Comparison of ENCODE assay signal across 21 mouse cellular contexts in the genomic region with DNA sequence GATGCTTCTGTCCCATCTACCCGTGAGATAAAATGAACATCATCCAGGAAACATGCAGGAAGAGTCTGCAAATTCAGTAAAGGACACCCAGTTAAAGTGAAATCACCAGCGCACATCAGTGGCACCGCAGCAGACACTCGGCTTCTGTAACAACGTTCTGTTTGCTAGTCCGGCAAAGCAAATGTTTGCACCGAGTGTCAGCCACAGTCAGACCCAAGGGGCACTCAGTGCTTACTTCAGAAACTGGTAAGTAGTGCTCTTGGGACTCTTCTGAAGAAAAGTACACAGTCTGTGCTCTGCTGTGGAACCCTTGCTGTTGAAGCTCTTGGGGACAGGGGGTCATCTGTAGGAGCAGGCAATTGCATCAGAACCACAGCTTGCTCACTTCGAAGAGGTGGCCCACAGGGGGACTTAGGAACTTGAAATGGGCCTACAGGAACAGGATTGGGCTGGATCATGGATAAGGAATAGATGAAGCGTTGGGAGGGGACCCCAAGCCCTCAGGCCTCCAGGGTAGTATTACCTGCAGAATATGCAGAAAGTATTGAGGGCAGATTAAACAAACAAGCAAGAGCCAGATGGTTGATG. TPM values are rescaled to one million over a fixed set of nuclear protein-coding genes. Genes with fewer than 3 reads are reported as not detected.
DNase-seq lines count a peak whose midpoint lies in the region; ATAC-seq lines count a peak whose summit lies in the region.
"Had no signal": no experiment of that assay in that cellular context is flagged by ENCODE, and none has a peak within 500 bp of the region (broad histone marks: within the 10 kb centered on the region; RNA-seq: fewer than 3 reads in every experiment).

No protein-coding gene starts in this region.

- WGBS in intestine, embryonic 15.5 days: 33% methylated on average over 9 of the region's 9 CpGs

- no peak overlapping the region for H3K9ac ChIP-seq in intestine, embryonic 15.5 days
- H3K9ac ChIP-seq: hindbrain, embryonic 12.5 days; limb, embryonic 12.5 days had no signal

- peak; percentile 25; the same call in 1 of the 2 replicates for ATAC-seq in intestine, embryonic 15.5 days
- ATAC-seq: forebrain, embryonic 16.5 days; inflammation-experienced regulatory T-cells, adult 6 months had no signal

- H3K27me3 ChIP-seq in intestine, embryonic 15.5 days (replicated peaks): no peaks in the 10 kb centered on the region
- H3K27me3 ChIP-seq: hindbrain, embryonic 12.5 days; limb, embryonic 12.5 days had no signal

- H3K4me3 ChIP-seq in intestine, embryonic 15.5 days (replicated peaks): no peak overlapping the region
- H3K4me3 ChIP-seq: embryonic facial prominence, embryonic 10.5 days; erythroblast, embryonic 14.5 days; hindbrain, embryonic 12.5 days; left cerebral cortex, adult 2 months; limb, embryonic 12.5 days; myocyte had no signal

- H3K27ac ChIP-seq in intestine, embryonic 15.5 days: no peak overlapping the region
- H3K27ac ChIP-seq: embryonic facial prominence, embryonic 10.5 days; hindbrain, embryonic 12.5 days; left cerebral cortex, adult 2 months; limb, embryonic 12.5 days had no signal

- no peaks in the 10 kb centered on the region for H3K4me1 ChIP-seq in intestine, embryonic 15.5 days (replicated peaks)
- H3K4me1 ChIP-seq: hindbrain, embryonic 12.5 days; limb, embryonic 12.5 days had no signal

- H3K36me3 ChIP-seq in intestine, embryonic 15.5 days: no peaks in the 10 kb centered on the region
- H3K36me3 ChIP-seq: embryonic facial prominence, embryonic 10.5 days; hindbrain, embryonic 12.5 days; limb, embryonic 12.5 days had no signal

- H3K4me2 ChIP-seq in intestine, embryonic 15.5 days (replicated peaks): no peak overlapping the region
- H3K4me2 ChIP-seq: hindbrain, embryonic 12.5 days; limb, embryonic 12.5 days had no signal

- H3K9me3 ChIP-seq in intestine, embryonic 15.5 days: no peaks in the 10 kb centered on the region
- H3K9me3 ChIP-seq: embryonic facial prominence, embryonic 10.5 days; hindbrain, embryonic 12.5 days; limb, embryonic 12.5 days had no signal

- peak; percentile 19 for DNase-seq in liver
- DNase-seq in lung, adult 18-20 months: peak; percentile 38 to 73
- peak; percentile 65 for DNase-seq in lung, postnatal 25 days (ENCODE audit: low spot score)
- DNase-seq in gastrocnemius, postnatal 25 days: no peak
- no peak for DNase-seq in adrenal gland, adult 8-10 months
- no peak for DNase-seq in gastrocnemius, postnatal 10 days
- DNase-seq: cerebellum, adult 9-11 months; kidney, postnatal 10 days; midbrain, embryonic 14.5 days; right cerebral cortex, adult 18-20 months; spleen, adult 18-20 months; thymus, postnatal 14 days had no signal

RNA-seq across cellular contexts. Expression of a gene that starts 14.9 kb away (rescaled TPM):
- polyA plus RNA-seq in intestine, embryonic 15.5 days (2015; fragmentation: Nextera tagmentation; extraction: Ambion mirVana): 19.6 and 20.8 TPM in 2 replicates
- 10 to 100 TPM; 10.3 to 17.2 TPM for total RNA-seq in gastrocnemius, postnatal 25 days (2021)
- 10 to 100 TPM in 3 of 4 experiments, 1 to 10 TPM in 1; 9.6 to 14.1 (median 13.2) TPM for total RNA-seq in adrenal gland, adult 8-10 months (2022)
- total RNA-seq in gastrocnemius, postnatal 10 days (2021): 10 to 100 TPM; 12.5 to 16.1 TPM
- polyA plus RNA-seq: inflammation-experienced regulatory T-cells, adult 6 months had no signal

Comparison
In these comparisons a context has a peak if more than half of its experiments do, and no peak if none do; other contexts are left out.
1. DNase-seq: peak in liver (single experiment), lung, adult 18-20 months (2 of 2) and lung, postnatal 25 days (single experiment); none in gastrocnemius, postnatal 25 days (single experiment), adrenal gland, adult 8-10 months (single experiment) and gastrocnemius, postnatal 10 days (single experiment).